Mouse (Mus musculus) kidney, postnatal 0 days (tissue): Measurements from ENCODE around the gene Mindy4. TPM values are rescaled to one million over a fixed set of nuclear protein-coding genes. Genes with fewer than 3 reads are reported as not detected.

Experiments used
- ATAC-seq: fragments of 200-750 bp; cut with Nextera tagmentation; replicated peaks from 2 replicates; pipeline ENCODE4 v1.8.0; 2017; ENCODE audit warnings: low read depth, moderate number of reproducible peaks, moderate TSS enrichment, moderate library complexity; ENCODE audit not compliant: low FRiP score
- DNase-seq: peaks from one replicate; pipeline ENCODE4 v3.0.0-alpha.2; 2016; ENCODE audit warnings: low spot score
- H3K27ac ChIP-seq: fragments of 300-500 bp; sonication (generic); 2 replicates; pipeline ENCODE4 v1.5.1; 2014; ENCODE audit warnings: mild to moderate bottlenecking
- H3K27me3 ChIP-seq: fragments of 300-500 bp; sonication (generic); 2 replicates; pipeline ENCODE4 v1.6.1; 2014; ENCODE audit warnings: low read length, mixed read lengths; ENCODE audit not compliant: insufficient read depth
- H3K36me3 ChIP-seq: fragments of 300-500 bp; sonication (generic); 2 replicates; pipeline ENCODE4 v1.6.1; 2014; ENCODE audit warnings: low read length, mixed read lengths; ENCODE audit not compliant: insufficient read depth
- H3K4me1 ChIP-seq: fragments of 300-500 bp; sonication (generic); replicated peaks from 2 replicates; pipeline ENCODE4 v1.6.1; 2014; ENCODE audit warnings: antibody characterized with exemption, low read length, mixed read lengths; ENCODE audit not compliant: insufficient read depth
- H3K4me2 ChIP-seq: fragments of 300-500 bp; sonication (generic); 2 replicates; pipeline ENCODE4 v1.6.1; 2014; ENCODE audit warnings: mild to moderate bottlenecking, low read length, moderate library complexity, mixed read lengths
- H3K4me3 ChIP-seq: fragments of 300-500 bp; sonication (generic); replicated peaks from 2 replicates; pipeline ENCODE4 v1.5.1; 2014; ENCODE audit warnings: low read depth, low read length
- H3K9ac ChIP-seq: fragments of 300-500 bp; sonication (generic); 2 replicates; pipeline ENCODE4 v1.6.1; 2014; ENCODE audit warnings: low read depth, low read length
- H3K9me3 ChIP-seq: fragments of 300-500 bp; sonication (generic); replicated peaks from 2 replicates; pipeline ENCODE4 v1.6.1; 2016; ENCODE audit warnings: low read length, inconsistent platforms, mixed read lengths
- CTCF ChIP-seq: IDR thresholded peaks from 2 replicates; pipeline ENCODE4 v1.5.1; 2016; ENCODE audit warnings: antibody characterized with exemption, low read depth, mild to moderate bottlenecking, moderate library complexity
- WGBS: fragments of 180-500 bp; shearing (Covaris S2); extraction: QIAGEN DNeasy Blood & Tissue Kit; methylation state at CpG from one replicate; pipeline ENCODE4 v1.1.7; 2014; 5-methylcytosine and 5-hydroxymethylcytosine counted together
- polyA plus RNA-seq: library from polyadenylated mRNA; unstranded; fragments of >200 nt; fragmentation: Nextera tagmentation; extraction: Ambion mirVana; gene quantifications from 2 replicates; pipeline ENCODE4 v1.2.1, GENCODE M21; 2015

Mindy4 gene
- polyA plus RNA-seq, 1 experiment from 2014 or later = 11.6 TPM

DNA sequence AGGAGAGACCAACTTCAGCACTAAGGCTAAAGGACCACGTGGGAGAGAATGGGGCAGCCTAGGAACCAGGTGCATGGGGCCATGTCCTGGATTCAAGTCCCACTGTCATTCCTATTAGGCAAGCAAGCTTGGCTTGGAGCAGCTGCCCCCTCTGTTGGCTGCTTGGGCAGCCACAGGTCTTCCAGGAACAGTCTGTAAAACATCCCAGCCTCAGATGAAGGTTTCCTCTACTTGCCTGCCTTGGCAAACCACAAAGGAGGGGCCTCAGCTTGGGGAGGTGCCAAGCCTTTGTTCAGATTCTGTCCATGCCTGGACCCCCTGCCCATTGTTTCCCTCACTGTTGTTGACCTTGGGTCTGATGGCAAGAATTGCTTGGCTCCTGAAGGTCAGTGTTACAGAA lies 121.6 kb downstream of the Mindy4 start:
- H3K27me3 ChIP-seq = no peaks in the 10 kb centered on the region
- 0 out of 2 replicates have a peak, but pooled peaks cover 2% of the 10 kb centered on the region for H3K4me1 ChIP-seq
- ATAC-seq (no peak), DNase-seq (no peak)
- H3K9ac ChIP-seq = no peak overlapping the region
- no peak overlapping the region for H3K4me3 ChIP-seq
- H3K4me2 ChIP-seq = no peak overlapping the region
- H3K36me3 ChIP-seq = no peaks in the 10 kb centered on the region
- TF ChIP-seq CTCF = peak; percentile 30; the same call in 1 of the 2 replicates
- no peaks in the 10 kb centered on the region for H3K9me3 ChIP-seq
- WGBS = 65% methylated on average over 1 of the region's 1 CpGs
- H3K27ac ChIP-seq = no peak overlapping the region

DNA sequence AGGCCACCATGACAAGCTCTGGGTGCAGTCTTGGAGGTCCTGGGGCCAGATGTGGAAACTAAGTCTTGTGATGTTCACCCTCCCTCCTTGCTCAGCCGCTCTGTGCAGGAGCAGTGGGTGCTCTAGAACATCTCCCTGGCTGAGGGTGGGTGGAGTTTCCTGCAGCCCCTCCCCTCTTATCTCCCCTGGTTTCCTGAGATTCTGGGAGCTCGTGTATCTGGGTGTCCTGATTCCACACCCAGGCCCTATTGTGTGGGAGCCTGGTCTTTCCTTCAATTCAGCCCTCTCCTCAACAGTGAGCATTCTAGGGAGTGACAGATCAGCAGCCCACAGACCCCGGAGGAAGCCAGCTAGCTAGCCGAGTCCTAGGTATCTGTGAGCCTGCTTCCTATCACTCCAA lies 123.1 kb downstream of the Mindy4 start:
- no peaks in the 10 kb centered on the region for H3K36me3 ChIP-seq
- no peak for TF ChIP-seq CTCF
- ATAC-seq (no peak), DNase-seq (no peak)
- H3K4me1 ChIP-seq = 0 out of 2 replicates have a peak, but pooled peaks cover 2% of the 10 kb centered on the region
- H3K27me3 ChIP-seq = no peaks in the 10 kb centered on the region
- H3K9me3 ChIP-seq = no peaks in the 10 kb centered on the region
- H3K4me2 ChIP-seq = no peak overlapping the region
- WGBS = 72% methylated on average over 4 of the region's 4 CpGs
- no peak overlapping the region for H3K4me3 ChIP-seq
- no peak overlapping the region for H3K27ac ChIP-seq
- H3K9ac ChIP-seq = no peak overlapping the region

DNA sequence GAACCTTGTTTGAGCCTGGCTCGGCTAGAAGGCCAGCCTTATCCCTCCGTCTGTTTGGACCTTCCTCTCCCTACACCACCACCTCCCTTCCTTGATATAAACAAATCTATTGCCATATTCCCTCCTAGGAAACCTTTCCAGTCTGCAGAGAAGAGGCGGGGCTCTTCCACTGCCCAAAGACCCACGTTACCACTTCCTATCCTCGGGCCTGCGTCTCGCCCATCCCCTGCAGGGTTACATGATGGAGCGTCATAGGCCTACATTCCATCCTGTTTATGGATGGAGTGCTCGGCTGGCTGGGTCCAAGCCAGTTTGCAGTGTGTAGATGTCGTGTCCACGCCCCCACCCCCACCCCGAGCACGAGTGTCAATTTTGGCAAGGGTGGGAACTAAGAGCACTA lies 124.1 kb downstream of the Mindy4 start:
- no peaks in the 10 kb centered on the region for H3K36me3 ChIP-seq
- 79% methylated on average over 13 of the region's 13 CpGs for WGBS
- H3K9ac ChIP-seq = no peak overlapping the region
- TF ChIP-seq CTCF = no peak
- no peaks in the 10 kb centered on the region for H3K9me3 ChIP-seq
- H3K4me3 ChIP-seq = no peak overlapping the region
- no peaks in the 10 kb centered on the region for H3K27me3 ChIP-seq
- 0 out of 2 replicates have a peak, but pooled peaks cover 2% of the 10 kb centered on the region for H3K4me1 ChIP-seq
- H3K4me2 ChIP-seq = no peak overlapping the region
- H3K27ac ChIP-seq = no peak overlapping the region
- no peak for DNase-seq
- no peak for ATAC-seq

DNA sequence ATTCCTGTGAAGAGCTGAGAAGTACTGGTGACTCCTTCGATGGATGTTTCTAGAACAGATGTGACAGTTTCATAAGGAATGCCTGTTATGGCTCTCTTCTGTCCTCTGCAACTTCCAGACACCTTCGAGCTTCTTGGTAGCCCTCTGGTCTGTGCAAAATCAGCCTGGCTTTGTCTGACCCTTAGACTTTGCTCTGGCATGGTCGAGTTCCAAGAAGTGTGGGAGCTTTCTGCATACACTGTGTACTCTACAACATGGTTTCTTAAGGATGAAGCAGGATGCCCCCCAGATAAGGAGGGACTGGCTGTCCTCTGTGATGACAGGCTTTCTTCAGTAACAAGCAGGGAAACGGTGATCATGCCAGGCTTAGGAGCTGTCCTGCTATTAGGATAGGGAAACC lies 125.0 kb downstream of the Mindy4 start:
- Histone ChIP-seq H3K27me3 (no peaks in the 10 kb centered on the region), H3K9me3 (no peaks in the 10 kb centered on the region), H3K4me1 (0 out of 2 replicates have a peak, but pooled peaks cover 2% of the 10 kb centered on the region), H3K4me3 (no peak overlapping the region), H3K27ac (no peak overlapping the region), H3K9ac (no peak overlapping the region), H3K36me3 (no peaks in the 10 kb centered on the region), H3K4me2 (no peak overlapping the region)
- DNase-seq = no peak
- 0 out of 2 replicates have a peak, but pooled peaks have one; percentile 42 for ATAC-seq
- 76% methylated on average over 4 of the region's 4 CpGs for WGBS
- no peak for TF ChIP-seq CTCF

DNA sequence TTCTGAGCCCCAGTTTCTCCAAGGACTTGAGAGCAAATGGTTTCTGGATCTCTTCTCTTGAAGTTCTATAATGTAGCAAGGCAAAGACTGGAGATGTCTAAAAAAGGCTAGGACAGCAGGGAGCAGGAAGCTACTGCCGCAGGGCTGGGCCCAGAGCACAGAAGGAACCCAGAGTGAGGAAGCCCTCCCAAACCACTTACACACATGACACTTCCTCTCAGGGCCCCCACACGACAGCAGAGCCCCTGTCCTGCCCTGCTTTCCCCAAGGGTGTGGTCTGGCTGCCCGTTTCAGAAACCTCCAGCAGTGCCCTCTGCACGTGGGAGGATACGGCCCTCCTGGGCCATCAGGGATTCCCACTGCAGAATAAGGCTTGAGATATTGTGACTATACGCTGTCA lies 128.1 kb downstream of the Mindy4 start:
- Histone ChIP-seq H3K27me3 (no peaks in the 10 kb centered on the region), H3K27ac (no peak overlapping the region), H3K4me1 (no peaks in the 10 kb centered on the region), H3K4me3 (no peak overlapping the region), H3K9ac (no peak overlapping the region), H3K4me2 (no peak overlapping the region), H3K36me3 (no peaks in the 10 kb centered on the region), H3K9me3 (no peaks in the 10 kb centered on the region)
- no peak for TF ChIP-seq CTCF
- no peak for ATAC-seq
- DNase-seq = no peak
- 42% methylated on average over 6 of the region's 6 CpGs for WGBS

DNA sequence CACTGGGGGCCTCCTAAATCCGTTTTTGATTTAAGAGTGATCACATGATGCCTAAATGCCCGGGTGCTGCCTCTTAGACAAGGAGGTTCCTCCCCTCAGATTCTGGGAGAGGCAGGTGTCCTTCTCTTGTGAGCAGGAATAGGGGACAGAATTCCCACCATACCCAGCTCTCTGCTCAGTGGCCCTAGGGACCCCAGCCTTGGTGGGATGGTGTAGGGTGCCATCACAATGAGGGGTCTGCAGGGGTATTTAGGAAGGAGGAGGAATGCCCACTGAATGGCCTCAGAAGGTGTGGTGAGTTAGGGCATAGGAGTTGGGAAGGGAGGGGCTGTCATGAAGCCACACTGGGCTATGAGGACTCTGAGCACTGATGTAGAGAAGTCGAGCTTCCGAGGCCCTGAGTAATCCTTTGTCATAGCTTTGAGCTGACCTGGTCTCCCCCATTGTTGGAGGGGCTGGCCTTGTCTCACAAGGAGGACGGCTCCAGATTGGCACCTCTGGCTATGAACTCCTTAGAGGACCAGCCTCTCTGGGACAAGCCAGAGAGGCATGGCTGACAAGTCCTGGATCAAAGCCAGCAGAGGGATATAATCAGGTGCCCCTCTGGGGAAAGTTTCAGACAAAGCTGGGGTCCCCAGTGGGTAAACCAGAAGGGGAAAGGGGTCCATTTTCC lies 129.1 kb downstream of the Mindy4 start:
- Histone ChIP-seq H3K36me3 (no peaks in the 10 kb centered on the region), H3K27ac (no peak overlapping the region), H3K4me2 (no peak overlapping the region), H3K9ac (no peak overlapping the region), H3K4me3 (no peak overlapping the region), H3K27me3 (no peaks in the 10 kb centered on the region), H3K9me3 (no peaks in the 10 kb centered on the region), H3K4me1 (0 out of 2 replicates have a peak, but pooled peaks cover 3% of the 10 kb centered on the region)
- WGBS = 45% methylated on average over 5 of the region's 5 CpGs
- no peak for DNase-seq
- no peak for ATAC-seq
- TF ChIP-seq CTCF = no peak

DNA sequence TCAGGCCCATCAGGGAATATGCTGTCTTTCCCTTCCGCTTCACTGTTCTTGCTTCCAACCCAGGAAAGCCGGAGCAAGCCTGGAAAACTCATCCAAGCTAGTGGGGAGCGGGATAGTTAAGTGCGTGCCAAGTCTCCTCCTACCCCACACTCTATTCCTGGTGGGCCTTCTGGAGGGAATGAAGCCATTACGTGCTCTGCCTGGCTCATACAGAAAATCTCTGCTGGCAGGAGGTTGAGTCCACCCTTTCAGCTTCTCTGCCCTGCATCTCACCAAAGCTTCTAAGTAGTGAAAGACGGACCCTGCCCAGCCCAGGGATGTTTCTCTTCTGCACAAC lies 129.6 kb downstream of the Mindy4 start:
- no peaks in the 10 kb centered on the region for H3K36me3 ChIP-seq
- H3K4me1 ChIP-seq = 0 out of 2 replicates have a peak, but pooled peaks cover 3% of the 10 kb centered on the region
- TF ChIP-seq CTCF = no peak
- no peaks in the 10 kb centered on the region for H3K9me3 ChIP-seq
- ATAC-seq (no peak), DNase-seq (no peak)
- H3K27ac ChIP-seq = no peak overlapping the region
- H3K4me2 ChIP-seq = no peak overlapping the region
- no peaks in the 10 kb centered on the region for H3K27me3 ChIP-seq
- H3K9ac ChIP-seq = no peak overlapping the region
- H3K4me3 ChIP-seq = no peak overlapping the region
- 73% methylated on average over 6 of the region's 6 CpGs for WGBS
